Comparison of ENCODE assay signal across 25 mouse cellular contexts in the genomic region with DNA sequence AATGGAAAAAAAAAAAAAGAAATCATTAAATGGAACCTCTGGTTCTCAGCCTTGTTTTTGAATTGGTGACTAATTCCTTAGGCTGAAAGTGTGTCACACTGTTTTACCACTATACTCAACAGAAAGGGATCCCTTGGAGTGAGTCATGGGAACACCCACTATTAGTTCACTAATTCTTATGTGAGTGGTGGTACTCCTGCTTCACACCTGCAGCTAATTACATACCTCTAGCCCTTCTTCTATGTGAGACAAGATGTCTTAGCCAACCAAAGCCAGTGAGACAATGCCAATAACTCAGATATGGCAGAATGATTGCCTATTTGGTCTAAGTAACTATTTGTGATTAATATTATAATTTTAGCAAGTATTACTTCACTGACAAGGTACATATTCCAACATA.
"Had no signal": no experiment of that assay in that cellular context is flagged by ENCODE, and none has a peak within 500 bp of the region (broad histone marks: within the 10 kb centered on the region; RNA-seq: fewer than 3 reads in every experiment).

No protein-coding gene starts in this region.

- H3K4me2 ChIP-seq: heart, embryonic 11.5 days; heart, embryonic 13.5 days; heart, embryonic 15.5 days; hindbrain, embryonic 13.5 days; hindbrain, embryonic 15.5 days; kidney, embryonic 15.5 days; limb, embryonic 13.5 days; limb, embryonic 15.5 days; liver, embryonic 12.5 days had no signal

- H3K4me3 ChIP-seq: heart, adult 2 months; heart, embryonic 13.5 days; heart, embryonic 15.5 days; hindbrain, embryonic 13.5 days; hindbrain, embryonic 15.5 days; kidney, embryonic 15.5 days; limb, embryonic 13.5 days; limb, embryonic 15.5 days; liver, embryonic 12.5 days had no signal

- H3K4me1 ChIP-seq: liver, embryonic 12.5 days had no signal

- H3K9ac ChIP-seq: heart, embryonic 13.5 days; heart, embryonic 15.5 days; hindbrain, embryonic 13.5 days; hindbrain, embryonic 15.5 days; kidney, embryonic 15.5 days; limb, embryonic 13.5 days; limb, embryonic 15.5 days; liver, embryonic 12.5 days; liver, embryonic 14.5 days had no signal

- H3K9me3 ChIP-seq: heart, embryonic 13.5 days; heart, embryonic 15.5 days; hindbrain, embryonic 13.5 days; hindbrain, embryonic 15.5 days; kidney, embryonic 15.5 days; limb, embryonic 13.5 days; limb, embryonic 15.5 days; liver, embryonic 12.5 days had no signal

- H3K36me3 ChIP-seq: heart, embryonic 13.5 days; heart, embryonic 15.5 days; hindbrain, embryonic 13.5 days; hindbrain, embryonic 15.5 days; kidney, embryonic 15.5 days; limb, embryonic 13.5 days; limb, embryonic 15.5 days; liver, embryonic 12.5 days had no signal

- ATAC-seq: hindbrain, postnatal 0 days; intestine, embryonic 16.5 days; liver, embryonic 12.5 days had no signal

- H3K27ac ChIP-seq: heart, adult 2 months; heart, embryonic 13.5 days; heart, embryonic 15.5 days; hindbrain, embryonic 13.5 days; hindbrain, embryonic 15.5 days; hindbrain, postnatal 0 days; kidney, embryonic 15.5 days; kidney, postnatal 0 days; limb, embryonic 13.5 days; limb, embryonic 15.5 days; liver, embryonic 12.5 days; liver, embryonic 14.5 days had no signal

- H3K27me3 ChIP-seq: heart, embryonic 13.5 days; heart, embryonic 15.5 days; hindbrain, embryonic 13.5 days; hindbrain, embryonic 15.5 days; kidney, embryonic 15.5 days; limb, embryonic 13.5 days; limb, embryonic 15.5 days; liver, embryonic 12.5 days had no signal

- DNase-seq: gastrocnemius, postnatal 14 days; gastrocnemius, postnatal 36 days; heart, adult 2 months; heart, postnatal 14 days; heart, postnatal 36 days; kidney, adult 11 months; kidney, adult 2 months; kidney, adult 9 months; kidney, postnatal 14 days; kidney, postnatal 36 days; layer of hippocampus, postnatal 36 days; left cerebral cortex, postnatal 4 days had no signal
